Mouse (Mus musculus): ENCODE measurements around the gene Fam57b.

GRCm38 (mm10) chr7:126794271-126794605 is 3.2 kb upstream of the Fam57b start:
- TF ChIP-seq MAX (IDR thresholded peaks at IDR 0.05) (no peak), CTCF (IDR thresholded peaks at IDR 0.05; ENCODE audit: control insufficient read depth, insufficient read depth, insufficient read length) (no peak), USF1 (IDR thresholded peaks at IDR 0.05; ENCODE audit: low read depth) (no peak), MYOD1 (IDR thresholded peaks at IDR 0.05; ENCODE audit: control insufficient read depth, insufficient read length, low read depth) (no peak), CEBPB (IDR thresholded peaks at IDR 0.05; ENCODE audit: low read depth) (no peak)
